Mouse (Mus musculus): ENCODE data around the gene Six3.

Gene Six3

GRCm38 (mm10) chr17:85611521-85612515, 1.6 kb upstream of the Six3 start:
- no peak for DNase-seq (ENCODE audit: extremely low read depth, low read depth)

GRCm38 (mm10) chr17:85612526-85613265, 712 bp upstream of the Six3 start:
- no peak for DNase-seq (ENCODE audit: extremely low read depth, low read depth)

- DNase-seq (ENCODE audit: extremely low read depth, low read depth) = no peak
Measured at GRCm38 (mm10) chr17:85614011-85614721, 758 bp downstream of the Six3 start.

GRCm38 (mm10) chr17:85614722-85615331, 1.4 kb downstream of the Six3 start:
- no peak for DNase-seq (ENCODE audit: extremely low read depth, low read depth)

- DNase-seq (ENCODE audit: extremely low read depth, low read depth) = no peak
Measured at GRCm38 (mm10) chr17:85615586-85615985, 2.2 kb downstream of the Six3 start.

GRCm38 (mm10) chr17:85616526-85617500, 3.4 kb downstream of the Six3 start:
- no peak for DNase-seq (ENCODE audit: extremely low read depth, low read depth)

GRCm38 (mm10) chr17:85617566-85618358, 4.4 kb downstream of the Six3 start:
- DNase-seq (ENCODE audit: extremely low read depth, low read depth) = no peak

GRCm38 (mm10) chr17:85618359-85619112, 5.1 kb downstream of the Six3 start:
- no peak for DNase-seq (ENCODE audit: extremely low read depth, low read depth)

- DNase-seq (ENCODE audit: extremely low read depth, low read depth) = no peak
Measured at GRCm38 (mm10) chr17:85619113-85620085, 6.0 kb downstream of the Six3 start.

GRCm38 (mm10) chr17:85620086-85620481, 6.7 kb downstream of the Six3 start:
- DNase-seq (ENCODE audit: extremely low read depth, low read depth) = no peak

- DNase-seq (ENCODE audit: extremely low read depth, low read depth) = no peak
Measured at GRCm38 (mm10) chr17:85620680-85621504, 7.5 kb downstream of the Six3 start.

- no peak for DNase-seq (ENCODE audit: extremely low read depth, low read depth)
Measured at GRCm38 (mm10) chr17:85621505-85622310, 8.3 kb downstream of the Six3 start.

- no peak for DNase-seq (ENCODE audit: extremely low read depth, low read depth)
Measured at GRCm38 (mm10) chr17:85622493-85623157, 9.2 kb downstream of the Six3 start.

- no peak for DNase-seq (ENCODE audit: extremely low read depth, low read depth)
Measured at GRCm38 (mm10) chr17:85623161-85624050, 10.0 kb downstream of the Six3 start.

Measured in MEL-GATA-1-ER (cell line).